23 mouse cellular contexts compared by ENCODE assay signal in the genomic region with DNA sequence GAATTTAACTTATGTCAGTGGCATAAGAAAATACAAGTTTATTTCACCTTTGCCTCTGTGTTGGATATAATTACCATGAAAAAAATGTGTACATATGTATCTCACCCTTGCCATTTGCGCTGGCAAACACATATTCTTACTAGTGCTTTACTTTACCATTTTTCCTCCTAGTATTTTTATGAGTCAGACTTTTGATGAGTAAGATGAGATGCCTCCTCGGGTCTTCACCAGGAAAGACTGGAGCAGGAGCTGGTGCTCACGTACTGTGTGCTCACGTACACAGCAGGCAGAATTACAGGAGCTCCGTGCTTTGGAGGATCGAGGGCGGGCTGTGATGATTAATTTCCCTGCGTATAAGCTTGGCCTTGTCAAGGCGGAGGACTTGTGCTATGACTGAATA.
DNase-seq lines count a peak whose midpoint lies in the region; ATAC-seq lines count a peak whose summit lies in the region.
"Had no signal": no experiment of that assay in that cellular context is flagged by ENCODE, and none has a peak within 500 bp of the region (broad histone marks: within the 10 kb centered on the region; RNA-seq: fewer than 3 reads in every experiment).

No protein-coding gene starts in this region.

- no peak overlapping the region for H3K4me3 ChIP-seq in midbrain, embryonic 11.5 days (ENCODE audit: low read depth, low read length)
- H3K4me3 ChIP-seq in midbrain, embryonic 13.5 days (replicated peaks), result no peak overlapping the region
- no peak overlapping the region for H3K4me3 ChIP-seq in midbrain, embryonic 10.5 days
- H3K4me3 ChIP-seq: forebrain, embryonic 10.5 days; forebrain, embryonic 13.5 days; heart, adult 2 months; heart, embryonic 10.5 days; heart, embryonic 13.5 days; hindbrain, embryonic 12.5 days; hindbrain, embryonic 15.5 days had no signal

- H3K27me3 ChIP-seq in midbrain, embryonic 11.5 days (ENCODE audit: control insufficient read depth, insufficient read depth, low read length), result no peaks in the 10 kb centered on the region
- H3K27me3 ChIP-seq in midbrain, embryonic 13.5 days, result no peaks in the 10 kb centered on the region
- H3K27me3 ChIP-seq in midbrain, embryonic 10.5 days (ENCODE audit: low read depth, poor library complexity, severe bottlenecking), result no peaks in the 10 kb centered on the region
- H3K27me3 ChIP-seq: forebrain, embryonic 13.5 days; heart, embryonic 13.5 days; hindbrain, embryonic 12.5 days; hindbrain, embryonic 15.5 days had no signal

- DNase-seq in heart, adult 11 months, result peak; percentile 18
- no peak for DNase-seq in heart, postnatal 10 days
- DNase-seq in midbrain, embryonic 11.5 days (ENCODE audit: low spot score, missing footprints), result peak; percentile 64
- peak; percentile 15 for DNase-seq in 3T3-L1 (ENCODE audit: low read depth, low spot score)
- peak; percentile 48 for DNase-seq in brain, adult 2 months (ENCODE audit: low read depth, low spot score)
- DNase-seq in midbrain, embryonic 10.5 days (ENCODE audit: low spot score), result no peak
- DNase-seq: adrenal gland, adult 8-10 months; adrenal gland, postnatal 25 days; cerebellum, adult 18-20 months; cerebellum, adult 9-10 months; cerebellum, postnatal 14 days; gastrocnemius, postnatal 25 days; heart, adult 2 months had no signal

- no peak overlapping the region for H3K9ac ChIP-seq in midbrain, embryonic 11.5 days (ENCODE audit: low read length)
- H3K9ac ChIP-seq in midbrain, embryonic 13.5 days (replicated peaks), result no peak overlapping the region
- H3K9ac ChIP-seq: forebrain, embryonic 13.5 days; heart, embryonic 13.5 days; hindbrain, embryonic 12.5 days; hindbrain, embryonic 15.5 days had no signal

- WGBS in midbrain, embryonic 11.5 days, result 92% methylated on average over 9 of the region's 9 CpGs
- WGBS in midbrain, embryonic 13.5 days, result 90% methylated on average over 9 of the region's 9 CpGs
- WGBS in midbrain, embryonic 10.5 days, result 93% methylated on average over 9 of the region's 9 CpGs

- H3K9me3 ChIP-seq in midbrain, embryonic 11.5 days (ENCODE audit: control insufficient read depth, low read length), result no peaks in the 10 kb centered on the region
- no peaks in the 10 kb centered on the region for H3K9me3 ChIP-seq in midbrain, embryonic 13.5 days
- H3K9me3 ChIP-seq in midbrain, embryonic 10.5 days (replicated peaks), result no peaks in the 10 kb centered on the region
- H3K9me3 ChIP-seq: forebrain, embryonic 10.5 days; forebrain, embryonic 13.5 days; heart, embryonic 10.5 days; heart, embryonic 13.5 days; hindbrain, embryonic 12.5 days; hindbrain, embryonic 15.5 days had no signal

- no peak overlapping the region for H3K4me2 ChIP-seq in midbrain, embryonic 11.5 days
- H3K4me2 ChIP-seq in midbrain, embryonic 13.5 days (replicated peaks), result no peak overlapping the region
- H3K4me2 ChIP-seq: forebrain, embryonic 13.5 days; heart, embryonic 13.5 days; hindbrain, embryonic 12.5 days; hindbrain, embryonic 15.5 days had no signal

- intact Hi-C loops in heart, postnatal 10 days (cut with DNase I), result loop anchor here (2.0 kb wide), 1 partner anchor 825 kb away; no protein-coding TSS in a partner anchor

- H3K36me3 ChIP-seq in midbrain, embryonic 11.5 days (ENCODE audit: control insufficient read depth, insufficient read depth, low read length), result no peaks in the 10 kb centered on the region
- H3K36me3 ChIP-seq in midbrain, embryonic 13.5 days, result peaks cover 10% of the 10 kb centered on the region; the same call in 1 of the 2 replicates
- H3K36me3 ChIP-seq in midbrain, embryonic 10.5 days, result peaks cover 69% of the 10 kb centered on the region
- H3K36me3 ChIP-seq: heart, embryonic 10.5 days; hindbrain, embryonic 15.5 days had no signal

- no peak overlapping the region for H3K27ac ChIP-seq in midbrain, embryonic 11.5 days (ENCODE audit: low read depth, low read length)
- H3K27ac ChIP-seq in midbrain, embryonic 13.5 days, result no peak overlapping the region
- H3K27ac ChIP-seq in midbrain, embryonic 10.5 days (replicated peaks), result no peak overlapping the region
- H3K27ac ChIP-seq: forebrain, embryonic 10.5 days; forebrain, embryonic 13.5 days; heart, adult 2 months; heart, embryonic 10.5 days; heart, embryonic 13.5 days; hindbrain, embryonic 12.5 days; hindbrain, embryonic 15.5 days had no signal

- no peak for ATAC-seq in midbrain, embryonic 11.5 days (ENCODE audit: low FRiP score)
- ATAC-seq in midbrain, embryonic 13.5 days, result no peak
- ATAC-seq: activated CD4-positive, CD25-positive, alpha-beta regulatory T cell, adult 4 months; CD4-positive, CD25-positive, alpha-beta regulatory T cell, adult 4 months; forebrain, embryonic 13.5 days; forebrain, embryonic 16.5 days had no signal

- no peaks in the 10 kb centered on the region for H3K4me1 ChIP-seq in midbrain, embryonic 11.5 days (ENCODE audit: control insufficient read depth, insufficient read depth, low read length)
- no peaks in the 10 kb centered on the region for H3K4me1 ChIP-seq in midbrain, embryonic 13.5 days (replicated peaks)
- H3K4me1 ChIP-seq in midbrain, embryonic 10.5 days, result no peaks in the 10 kb centered on the region
- H3K4me1 ChIP-seq: forebrain, embryonic 10.5 days; forebrain, embryonic 13.5 days; heart, embryonic 10.5 days; hindbrain, embryonic 12.5 days; hindbrain, embryonic 15.5 days had no signal

Comparison
In these comparisons a context has a peak if more than half of its experiments do, and no peak if none do; other contexts are left out.
1. DNase-seq: peak in heart, adult 11 months (single experiment), midbrain, embryonic 11.5 days (single experiment), 3T3-L1 (single experiment) and brain, adult 2 months (single experiment); none in heart, postnatal 10 days (0 of 2) and midbrain, embryonic 10.5 days (single experiment).